Mouse (Mus musculus) layer of hippocampus, adult 2 months (tissue): ENCODE measurements around the gene Mrm3. TPM values are rescaled to one million over a fixed set of nuclear protein-coding genes. Genes with fewer than 3 reads are reported as not detected.
"Not testable (repeated sequence)": the region's sequence is repeated elsewhere in the genome, so short reads cannot be mapped to it uniquely, and the experiment has no call there.

ENCODE experiments used
- DNase-seq, 2 experiments: peaks; one replicate each; pipeline ENCODE4 v3.0.0; 2022; ENCODE audit warnings: low spot score in 2 of 2
- H3K27ac ChIP-seq: fragments of 200-600 bp; 2 replicates; pipeline ENCODE4 v1.8.1; 2022
- H3K4me3 ChIP-seq: fragments of 200-600 bp; 2 replicates; pipeline ENCODE4 v1.8.1; 2022; ENCODE audit warnings: mild to moderate bottlenecking
- CTCF ChIP-seq: fragments of 200-600 bp; conservative IDR thresholded peaks from 2 replicates; pipeline ENCODE4 v1.8.1; 2022; ENCODE audit warnings: antibody characterized with exemption, mild to moderate bottlenecking, moderate library complexity
- long read RNA-seq, 2 experiments: library from polyadenylated mRNA; stranded (forward); transcript quantifications; one replicate each; pipeline ENCODE4 v2.0.0; 2021; ENCODE audit warnings: borderline mapping rate in 2 of 2
- total RNA-seq, 2 experiments: library from RNA; stranded (reverse); gene quantifications; 2 replicates each; pipeline ENCODE4 v1.2.3; 2021

Gene Mrm3
- total RNA-seq = 10 to 100 TPM; 15.7 to 18.3 TPM
- long read RNA-seq, experiment 1, transcript Mrm3-201 (4 exons, 1,510 nt) = major isoform, 8 of 17 reads
- long read RNA-seq, experiment 1, partial matches to known transcripts = 5 of 17 reads
- long read RNA-seq, experiment 1, other reads (novel, unspliced or antisense) = 4 of 17 reads
- long read RNA-seq, experiment 2, transcript Mrm3-201 (4 exons, 1,510 nt) = major isoform, 15 of 40 reads
- long read RNA-seq, experiment 2, partial matches to known transcripts = 8 of 40 reads
- long read RNA-seq, experiment 2, other reads (novel, unspliced or antisense) = 17 of 40 reads

DNA sequence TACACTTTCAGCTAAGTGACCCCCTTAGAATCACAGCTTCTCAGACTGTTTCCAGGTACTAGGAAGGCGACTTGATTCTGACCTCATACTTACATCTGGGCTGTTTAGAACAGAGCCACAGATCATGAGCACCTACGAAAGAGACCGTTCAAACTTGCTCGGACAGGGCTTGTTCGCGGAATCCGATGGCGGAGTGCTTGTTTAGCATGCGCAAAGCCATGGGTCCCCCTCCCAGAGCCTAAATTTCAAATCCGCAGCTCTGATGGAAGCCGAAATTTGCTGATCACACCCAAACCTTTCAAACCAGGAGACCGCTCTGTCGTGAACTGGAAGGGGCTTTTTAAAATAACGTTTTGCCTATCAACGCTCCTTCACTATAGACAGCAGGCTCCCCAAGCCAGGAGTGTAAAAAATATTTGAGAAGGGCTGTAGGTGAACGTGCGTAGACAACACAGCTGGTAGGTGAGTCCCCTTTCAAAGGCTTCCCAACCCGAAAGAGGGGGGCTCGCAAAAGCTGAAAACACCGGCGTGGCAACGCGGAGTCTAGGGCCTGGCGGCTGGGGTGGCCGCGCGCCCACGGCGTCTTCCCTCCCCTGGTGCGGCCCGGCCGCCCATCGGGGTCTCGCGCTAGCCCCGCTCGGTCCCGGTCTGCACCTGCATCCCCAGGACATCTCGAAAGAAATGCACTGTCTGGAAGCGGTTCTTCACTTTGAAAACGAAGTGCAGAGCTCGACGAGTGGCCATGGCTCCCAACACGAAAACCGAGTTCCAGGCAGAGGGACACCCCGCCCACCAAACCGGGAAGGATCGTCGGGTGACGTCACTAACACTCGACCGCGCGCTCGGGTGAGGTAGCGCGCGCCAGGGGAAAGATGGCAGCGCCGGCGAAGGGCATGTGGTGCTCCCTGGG is at the start of gene Mrm3, which contains the start of gene Glod4:
Gene Mrm3 (plus strand): TSS at position 815 of the 910 bp plus-strand sequence.
Gene Glod4 (minus strand): TSS at position 825 of the 910 bp plus-strand sequence.
- peak within 1 kb of the TSS; percentile 63 for H3K4me3 ChIP-seq
- H3K27ac ChIP-seq = peak within 1 kb of the TSS; percentile 91
- no peak for TF ChIP-seq CTCF
- DNase-seq = peak; percentile 91 to 96

DNA sequence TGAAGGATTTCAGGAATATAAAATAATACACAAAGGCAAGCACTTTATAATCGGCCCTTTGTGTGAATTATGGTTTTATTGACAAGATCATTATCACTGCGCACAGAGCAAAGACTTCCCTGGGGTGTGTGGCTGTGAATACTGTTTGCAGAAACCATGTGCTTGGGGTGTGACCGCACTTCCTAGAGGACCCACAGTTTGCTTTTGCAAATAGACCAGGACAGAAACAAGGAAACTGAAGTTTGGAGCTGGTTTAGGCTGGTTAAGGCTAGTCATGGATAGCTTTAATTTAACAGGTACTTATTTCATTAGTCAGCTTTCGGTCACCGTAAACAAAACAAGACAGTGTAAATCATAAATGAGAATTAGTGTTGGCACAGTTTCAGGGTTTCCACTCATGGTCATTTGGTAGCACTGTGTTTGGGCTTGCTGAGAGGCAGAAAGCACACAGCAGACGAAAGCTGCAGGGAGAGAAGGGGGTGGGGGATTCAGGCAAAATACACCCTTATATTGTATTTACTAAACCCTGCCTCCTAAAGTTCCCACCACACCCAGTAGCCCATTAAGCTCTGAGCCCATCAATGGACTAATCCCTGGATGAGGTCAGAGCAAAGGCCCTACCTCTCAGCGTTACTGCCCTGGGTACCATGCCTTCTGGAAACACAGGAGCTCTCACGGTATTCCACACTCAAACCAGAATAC is 47.1 kb upstream of the Mrm3 start:
- no peak for DNase-seq
- H3K27ac ChIP-seq = 0 out of 2 replicates have a peak overlapping the region, but pooled peaks have one; percentile 43

DNA sequence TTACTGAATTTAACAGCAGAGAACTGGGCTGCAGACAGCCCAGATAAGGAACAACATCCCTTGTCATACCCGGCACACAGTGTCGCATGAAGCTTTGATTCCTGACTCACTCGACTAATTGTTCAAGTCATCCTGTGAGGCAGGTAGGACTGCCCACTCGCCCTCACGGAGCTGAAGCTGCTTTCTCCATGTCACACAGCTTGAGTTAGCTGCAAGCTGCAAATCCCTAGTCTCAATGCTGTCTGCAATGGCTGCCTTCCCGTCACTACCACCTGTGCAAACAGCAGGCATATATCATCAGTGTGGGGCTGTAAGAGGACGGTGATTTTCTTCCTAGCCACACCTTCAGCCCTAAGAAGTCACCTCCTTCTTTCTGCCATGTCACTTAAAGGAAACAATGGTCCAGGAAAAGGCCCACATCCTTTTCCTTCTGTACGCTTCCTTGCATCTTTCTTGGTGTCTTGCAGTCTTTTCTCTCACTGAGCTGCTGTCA is 46.5 kb upstream of the Mrm3 start:
- 0 out of 2 replicates have a peak overlapping the region, but pooled peaks have one; percentile 43 for H3K27ac ChIP-seq
- H3K4me3 ChIP-seq = no peak overlapping the region
- DNase-seq = no peak
- no peak for TF ChIP-seq CTCF

More for the DNA sequence above, 47.1 kb upstream of the Mrm3 start:
- no peak for TF ChIP-seq CTCF
- H3K4me3 ChIP-seq = no peak overlapping the region

DNA sequence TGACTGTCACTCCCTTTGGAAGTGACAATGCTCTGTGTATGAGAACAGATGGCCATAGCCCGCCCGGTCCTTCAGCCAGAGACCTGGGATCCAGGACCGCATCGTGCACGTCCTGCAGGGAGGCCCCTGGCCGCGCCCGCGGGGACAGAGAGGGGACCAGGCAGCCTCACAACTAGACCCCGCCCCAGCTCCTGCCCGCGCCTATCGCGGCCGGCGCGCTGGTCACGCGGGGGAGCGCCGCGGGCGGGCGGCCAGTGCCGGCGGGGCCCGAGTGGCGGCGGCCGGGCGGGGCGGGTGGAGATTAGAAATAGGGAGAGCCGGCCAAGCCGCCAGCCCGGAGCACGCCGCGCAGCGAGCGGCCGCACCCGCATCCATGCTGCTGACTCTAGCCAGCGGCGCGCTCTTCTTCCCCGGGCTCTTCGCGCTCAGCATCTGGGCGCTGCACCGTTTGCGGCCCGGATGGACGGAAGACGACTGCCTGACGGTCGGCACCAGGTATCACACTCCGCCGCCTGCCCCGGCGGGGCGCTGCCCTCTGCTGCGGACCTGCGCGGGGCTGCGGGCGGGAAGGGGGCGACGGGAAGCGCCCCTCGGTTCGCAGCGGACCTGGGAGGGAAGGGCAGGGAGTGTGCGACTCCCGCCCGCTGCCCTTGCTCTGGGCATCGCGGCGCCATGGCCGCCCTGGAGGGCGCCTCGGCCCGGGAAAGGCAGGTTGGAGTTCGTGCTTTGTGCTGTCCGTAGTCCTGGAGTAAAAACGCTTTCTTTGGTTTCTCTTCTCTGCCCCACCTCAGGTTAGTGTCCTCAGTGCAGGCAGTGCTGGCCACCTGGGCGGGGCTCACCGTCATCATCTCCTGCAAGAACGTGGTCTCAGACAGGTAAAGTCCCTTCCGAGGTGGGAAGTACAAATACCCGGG is 41.5 kb upstream of the Mrm3 start:
- peak; percentile 85 to 88 for DNase-seq
- peak; percentile 35 for TF ChIP-seq CTCF
- H3K4me3 ChIP-seq = peak overlapping the region; percentile 96
- peak overlapping the region; percentile 90 for H3K27ac ChIP-seq

DNA sequence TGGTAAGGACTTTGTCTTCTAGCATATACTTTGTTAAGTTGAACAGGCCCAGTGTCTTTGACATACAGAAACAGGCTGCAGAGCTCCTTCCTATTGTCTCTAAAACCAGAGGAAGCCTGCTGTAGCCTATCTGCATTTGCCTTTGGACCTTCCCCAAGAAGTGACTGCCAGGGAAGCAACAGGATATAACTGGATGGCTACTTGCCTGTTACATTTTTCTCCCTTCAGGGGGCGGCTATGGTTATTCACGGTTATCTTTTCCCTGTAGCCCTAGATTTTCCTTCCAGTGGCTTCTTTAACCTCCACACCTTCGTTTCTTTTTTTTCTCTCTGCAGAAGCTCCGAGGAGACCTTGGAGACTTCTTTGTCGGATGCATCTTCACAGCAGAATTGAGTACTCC is 36.7 kb upstream of the Mrm3 start:
- DNase-seq = no peak
- no peak for TF ChIP-seq CTCF
- Histone ChIP-seq H3K4me3 (no peak overlapping the region), H3K27ac (no peak overlapping the region)

DNA sequence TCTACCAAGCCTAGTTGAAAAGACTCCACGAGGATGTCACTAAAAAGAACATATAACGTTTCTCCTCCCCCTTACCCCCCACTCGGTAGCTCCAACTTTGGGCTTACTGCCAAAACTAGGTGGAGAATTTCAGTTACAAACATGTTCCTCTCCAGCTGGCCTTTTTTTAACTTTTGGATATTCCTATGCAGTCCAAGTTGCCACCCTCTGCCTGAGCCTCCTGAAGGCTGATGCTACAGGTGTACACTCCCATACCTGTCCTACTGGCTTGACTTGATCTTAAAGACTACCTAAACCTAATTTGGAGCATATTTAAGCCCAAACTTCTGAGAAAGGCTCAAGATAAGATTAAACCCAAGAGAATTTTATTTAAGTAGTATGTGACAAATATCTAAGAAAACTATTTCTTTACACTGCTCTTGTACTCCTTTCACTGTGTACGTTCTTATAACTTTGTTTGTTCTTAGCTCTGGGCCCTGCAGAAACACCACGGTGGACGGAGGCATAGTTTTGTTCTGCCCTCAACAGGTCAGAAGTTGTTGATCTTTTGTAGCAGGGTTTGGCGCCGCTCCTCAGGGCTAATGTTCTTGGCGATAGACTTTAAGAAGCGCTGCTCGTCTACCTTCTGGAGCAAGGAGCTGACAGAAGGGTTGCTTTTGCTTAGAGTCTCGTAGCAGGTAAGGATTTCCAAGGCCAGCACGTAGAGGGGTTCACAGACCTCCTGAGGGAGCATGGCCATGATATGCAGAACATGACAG is 33.1 kb upstream of the Mrm3 start:
- no peak for DNase-seq
- Histone ChIP-seq H3K27ac (no peak overlapping the region), H3K4me3 (no peak overlapping the region)
- TF ChIP-seq CTCF = no peak

DNA sequence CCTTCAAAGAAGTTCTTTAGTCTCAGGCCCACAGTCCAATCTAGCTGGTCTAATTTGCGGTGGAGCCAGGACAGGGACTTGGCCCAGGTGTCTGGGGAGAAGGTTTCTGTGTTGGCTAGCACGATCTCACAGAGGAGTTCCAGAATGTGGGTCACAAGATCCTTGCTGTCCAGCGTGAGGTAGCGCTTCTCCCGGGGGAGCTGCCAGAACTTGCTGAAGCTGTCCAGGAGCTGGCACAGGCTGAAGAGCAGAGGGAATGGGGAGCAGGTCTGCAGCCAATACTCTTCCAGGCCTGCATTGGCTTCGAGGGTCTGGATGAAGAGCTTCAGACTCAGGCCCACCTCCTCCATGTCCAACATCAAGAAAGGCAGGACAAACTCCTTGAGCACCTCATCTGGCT is 31.9 kb upstream of the Mrm3 start:
- DNase-seq, H3K27ac ChIP-seq, H3K4me3 ChIP-seq: not testable (repeated sequence)

DNA sequence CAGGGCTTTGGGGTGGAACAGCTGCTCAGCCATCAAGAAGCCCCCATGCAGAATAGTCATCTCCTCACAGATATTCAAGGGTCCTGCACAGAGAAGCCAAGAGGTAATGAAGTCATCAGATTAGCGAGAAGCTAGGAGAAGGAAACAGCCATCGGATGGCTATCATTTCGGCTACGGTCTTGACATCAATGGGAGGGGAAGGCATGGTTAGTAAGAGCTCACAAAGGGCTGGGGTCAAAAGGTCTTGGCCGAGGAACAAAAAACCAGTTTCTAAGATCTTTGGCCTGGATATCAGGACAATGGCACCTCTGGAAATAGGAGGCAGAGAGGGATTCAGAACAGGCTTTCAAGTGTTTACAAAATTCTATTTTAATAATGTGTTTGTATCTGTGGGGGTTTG is 29.7 kb upstream of the Mrm3 start:
- Histone ChIP-seq H3K4me3 (no peak overlapping the region), H3K27ac (no peak overlapping the region)
- TF ChIP-seq CTCF = no peak
- no peak for DNase-seq

DNA sequence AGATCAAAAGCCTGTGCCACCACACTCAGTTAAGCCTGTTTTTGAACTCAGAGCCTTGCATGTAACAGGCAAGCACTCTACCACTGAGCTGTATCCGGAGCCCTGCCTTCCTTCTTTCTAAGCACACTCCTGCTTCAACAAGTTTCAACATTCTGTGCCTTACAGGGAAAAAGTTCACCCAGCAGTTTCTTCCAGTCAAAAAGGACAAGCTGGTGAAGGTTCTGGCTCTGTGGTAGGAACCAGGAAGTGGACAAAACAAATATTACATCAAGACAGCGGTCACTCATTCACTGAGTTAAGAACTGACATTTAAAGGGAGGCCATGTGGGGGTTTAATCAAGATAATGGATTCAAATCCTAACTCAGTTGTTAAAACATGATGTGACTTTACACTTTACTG is 28.5 kb upstream of the Mrm3 start:
- Histone ChIP-seq H3K4me3 (no peak overlapping the region), H3K27ac (no peak overlapping the region)
- no peak for DNase-seq
- no peak for TF ChIP-seq CTCF

DNA sequence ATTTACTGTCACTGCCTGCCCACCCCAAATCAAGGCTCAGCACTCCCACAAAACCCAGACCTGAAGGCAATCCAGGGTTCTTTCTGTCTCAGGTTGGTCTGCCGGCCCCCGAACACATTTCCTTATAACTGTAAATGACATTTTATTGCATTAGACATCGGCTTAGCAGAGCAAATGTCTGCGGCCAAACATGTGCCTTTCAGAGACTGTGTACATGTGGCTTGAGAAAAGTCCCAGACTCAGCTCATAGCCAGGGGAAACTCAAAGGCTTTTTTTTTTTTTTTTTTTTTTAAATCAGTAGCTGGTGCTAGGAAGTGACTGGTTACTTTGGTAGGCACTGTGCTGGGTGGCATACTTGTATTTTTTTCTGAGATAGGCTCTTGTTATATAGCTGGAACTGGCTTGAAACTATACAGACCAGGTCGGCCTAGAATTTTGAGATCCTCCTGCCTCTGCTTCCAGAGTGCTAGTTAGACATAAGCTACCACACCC is 27.4 kb upstream of the Mrm3 start:
- no peak for DNase-seq
- no peak overlapping the region for H3K4me3 ChIP-seq

More for the DNA sequence above, 27.4 kb upstream of the Mrm3 start:
- peak overlapping the region; percentile 96; the same call in 1 of the 2 replicates for H3K27ac ChIP-seq
- TF ChIP-seq CTCF = no peak
